Mouse (Mus musculus): ENCODE measurements around the gene Mob4. TPM values are rescaled to one million over a fixed set of nuclear protein-coding genes. Genes with fewer than 3 reads are reported as not detected.
A peak's percentile ranks its signal among the peaks of the same experiment; 100 is the strongest.

The Mob4 gene
- polyA plus RNA-seq, 1 experiment from 2014 or later, result 126 TPM

DNA sequence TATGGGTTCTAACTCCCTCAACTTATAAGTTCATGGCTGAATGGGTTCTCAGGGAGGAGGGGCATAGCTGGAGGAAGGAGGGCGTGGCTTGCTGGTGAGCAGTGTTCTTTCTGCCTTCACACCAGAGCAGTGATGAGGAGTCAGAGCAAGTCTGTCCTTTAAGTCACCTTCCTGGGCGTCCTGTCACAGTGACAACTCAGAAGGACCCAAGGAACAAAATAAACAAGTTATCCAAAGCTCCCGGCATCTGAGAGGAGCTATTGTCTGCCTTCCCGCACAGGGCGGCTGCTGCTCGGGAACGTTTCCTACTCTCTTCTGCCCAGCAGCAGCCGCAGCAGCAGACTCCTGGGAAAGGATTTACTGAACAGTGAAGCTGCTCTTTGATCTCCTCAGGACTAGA is 61.0 kb downstream of the Mob4 start:
- no peak for ATAC-seq (ENCODE audit: insufficient number of reproducible peaks, low FRiP score, low TSS enrichment, low read depth)
- Histone ChIP-seq H3K9me3 (replicated peaks) (no peaks in the 10 kb centered on the region), H3K9ac (no peak overlapping the region), H3K36me3 (0 out of 2 replicates have a peak, but pooled peaks cover 6% of the 10 kb centered on the region), H3K27ac (replicated peaks) (peak overlapping the region; percentile 40), H3K27me3 (no peaks in the 10 kb centered on the region), H3K4me3 (replicated peaks) (peak overlapping the region; percentile 26; the same call in 1 of the 2 replicates), H3K4me1 (peaks cover 27% of the 10 kb centered on the region; the same call in 1 of the 2 replicates), H3K4me2 (replicated peaks) (peak overlapping the region; percentile 42)
- WGBS, result 15% methylated on average over 8 of the region's 8 CpGs

DNA sequence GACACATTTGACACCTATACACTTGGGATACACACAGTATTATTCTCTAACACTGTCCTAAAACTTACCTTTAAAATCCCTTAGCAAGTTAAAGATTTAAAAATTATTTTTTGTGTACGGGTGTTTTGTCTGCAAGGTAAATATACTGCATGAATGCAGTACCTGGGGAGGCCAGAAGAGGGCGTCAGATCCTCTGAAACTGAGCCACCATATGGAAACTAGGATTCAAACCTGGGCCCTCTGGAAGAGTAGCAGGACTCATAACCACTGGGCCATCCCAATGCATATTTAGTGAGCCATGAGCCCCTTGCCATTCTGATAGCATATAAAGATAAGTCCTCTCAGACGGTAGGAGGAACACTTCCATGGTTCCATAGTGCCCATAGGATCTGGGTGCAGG is 61.8 kb downstream of the Mob4 start:
- Histone ChIP-seq H3K4me2 (replicated peaks) (no peak overlapping the region), H3K4me1 (peaks cover 27% of the 10 kb centered on the region; the same call in 1 of the 2 replicates), H3K9me3 (replicated peaks) (no peaks in the 10 kb centered on the region), H3K4me3 (replicated peaks) (no peak overlapping the region), H3K9ac (no peak overlapping the region), H3K27me3 (no peaks in the 10 kb centered on the region), H3K27ac (replicated peaks) (peak overlapping the region; percentile 66), H3K36me3 (0 out of 2 replicates have a peak, but pooled peaks cover 6% of the 10 kb centered on the region)
- ATAC-seq (ENCODE audit: insufficient number of reproducible peaks, low FRiP score, low TSS enrichment, low read depth), result no peak
- 41% methylated on average over 3 of the region's 3 CpGs for WGBS

DNA sequence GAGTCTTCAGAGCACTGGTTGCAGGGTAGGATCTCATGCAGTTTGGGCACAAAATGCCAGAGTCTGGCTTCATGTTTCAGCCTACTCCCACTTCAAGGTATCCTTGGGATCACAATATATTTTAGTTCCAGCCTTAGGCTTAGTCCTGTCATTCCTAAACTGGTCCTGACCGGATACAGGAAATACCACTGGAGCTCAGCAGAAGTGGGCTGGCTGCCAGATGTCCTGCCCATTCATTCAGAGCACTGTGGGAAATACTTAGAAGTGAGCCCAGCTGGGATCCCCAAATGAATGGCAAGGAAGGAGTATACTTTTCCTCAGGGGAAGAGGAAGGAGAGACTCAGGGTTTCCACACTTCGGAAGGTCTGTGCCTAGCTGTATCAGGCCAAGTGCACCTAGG is 62.3 kb downstream of the Mob4 start:
- Histone ChIP-seq H3K36me3 (0 out of 2 replicates have a peak, but pooled peaks cover 6% of the 10 kb centered on the region), H3K4me2 (replicated peaks) (no peak overlapping the region), H3K4me3 (replicated peaks) (no peak overlapping the region), H3K4me1 (peaks cover 27% of the 10 kb centered on the region; the same call in 1 of the 2 replicates), H3K27ac (replicated peaks) (peak overlapping the region; percentile 66), H3K9ac (no peak overlapping the region), H3K27me3 (no peaks in the 10 kb centered on the region), H3K9me3 (replicated peaks) (no peaks in the 10 kb centered on the region)
- peak; percentile 68 for ATAC-seq (ENCODE audit: insufficient number of reproducible peaks, low FRiP score, low TSS enrichment, low read depth)
- 21% methylated on average over 2 of the region's 2 CpGs for WGBS

DNA sequence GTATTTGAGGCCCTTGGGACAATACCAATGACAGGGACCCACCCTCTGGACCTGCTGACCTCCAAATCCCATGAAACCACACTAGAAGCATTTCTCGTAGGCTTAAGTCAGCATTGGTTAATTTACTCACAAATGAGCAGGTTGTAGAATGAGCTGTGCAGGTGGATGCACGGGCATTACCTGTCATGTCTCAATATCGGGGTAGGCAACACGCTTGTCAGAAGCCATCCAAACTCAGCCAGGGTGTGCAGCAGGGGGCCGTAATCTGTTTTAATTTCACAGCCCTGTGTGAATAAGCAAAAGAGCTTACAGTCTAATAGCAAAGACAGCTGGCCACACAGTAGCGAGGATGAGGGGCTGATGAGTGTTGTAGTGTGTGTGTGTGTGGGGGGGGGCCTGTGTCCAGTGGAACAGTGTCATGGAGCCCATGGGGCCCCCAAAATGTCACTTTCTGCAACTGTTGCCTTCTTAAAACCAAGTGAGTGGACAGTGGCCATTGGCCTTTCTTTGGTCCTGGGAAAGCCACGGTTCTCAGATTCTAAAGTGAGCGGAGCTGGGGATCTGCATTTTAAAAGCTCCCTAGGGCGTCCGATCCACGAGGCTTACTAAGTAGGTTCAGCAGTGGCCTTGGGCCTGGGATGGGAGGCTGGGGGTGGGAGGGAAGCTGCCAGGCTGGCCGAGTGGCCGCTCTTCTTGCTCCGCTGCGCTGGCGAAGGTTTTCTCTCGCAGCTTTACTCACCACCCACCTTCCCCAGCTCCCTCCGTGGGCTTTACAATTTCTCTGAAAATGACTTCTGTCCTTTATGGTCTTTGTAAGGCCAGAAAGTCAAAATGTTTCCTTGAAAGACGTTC is 63.3 kb downstream of the Mob4 start:
- WGBS, result 59% methylated on average over 19 of the region's 19 CpGs
- Histone ChIP-seq H3K27ac (replicated peaks) (no peak overlapping the region), H3K4me1 (peaks cover 33% of the 10 kb centered on the region), H3K9ac (no peak overlapping the region), H3K36me3 (0 out of 2 replicates have a peak, but pooled peaks cover 6% of the 10 kb centered on the region), H3K9me3 (replicated peaks) (no peaks in the 10 kb centered on the region), H3K27me3 (no peaks in the 10 kb centered on the region), H3K4me2 (replicated peaks) (no peak overlapping the region), H3K4me3 (replicated peaks) (no peak overlapping the region)
- no peak for ATAC-seq (ENCODE audit: insufficient number of reproducible peaks, low FRiP score, low TSS enrichment, low read depth)

DNA sequence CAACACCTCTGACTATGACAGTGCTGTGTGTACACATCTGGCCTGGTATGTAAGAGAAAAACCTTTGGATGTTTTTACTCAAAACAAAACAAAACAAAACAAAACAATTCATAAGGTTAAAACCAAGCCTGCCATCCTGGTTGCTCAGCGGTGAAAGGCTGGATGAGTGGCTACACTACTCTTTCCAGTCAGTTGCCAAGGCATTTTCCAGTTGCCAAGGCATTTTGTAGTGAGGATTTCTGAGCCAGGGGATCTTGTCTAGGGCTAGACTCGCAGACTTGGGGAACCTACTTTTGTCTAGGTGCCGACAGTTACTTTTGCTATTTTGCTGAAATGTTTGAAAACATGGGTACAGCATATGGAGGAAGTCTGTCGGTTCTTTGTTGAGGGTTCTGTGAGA is 64.0 kb downstream of the Mob4 start:
- Histone ChIP-seq H3K4me1 (peaks cover 33% of the 10 kb centered on the region), H3K9ac (no peak overlapping the region), H3K27me3 (no peaks in the 10 kb centered on the region), H3K4me3 (replicated peaks) (no peak overlapping the region), H3K36me3 (0 out of 2 replicates have a peak, but pooled peaks cover 5% of the 10 kb centered on the region), H3K9me3 (replicated peaks) (no peaks in the 10 kb centered on the region), H3K27ac (replicated peaks) (no peak overlapping the region), H3K4me2 (replicated peaks) (no peak overlapping the region)
- 54% methylated on average over 4 of the region's 4 CpGs for WGBS
- ATAC-seq (ENCODE audit: insufficient number of reproducible peaks, low FRiP score, low TSS enrichment, low read depth), result no peak

DNA sequence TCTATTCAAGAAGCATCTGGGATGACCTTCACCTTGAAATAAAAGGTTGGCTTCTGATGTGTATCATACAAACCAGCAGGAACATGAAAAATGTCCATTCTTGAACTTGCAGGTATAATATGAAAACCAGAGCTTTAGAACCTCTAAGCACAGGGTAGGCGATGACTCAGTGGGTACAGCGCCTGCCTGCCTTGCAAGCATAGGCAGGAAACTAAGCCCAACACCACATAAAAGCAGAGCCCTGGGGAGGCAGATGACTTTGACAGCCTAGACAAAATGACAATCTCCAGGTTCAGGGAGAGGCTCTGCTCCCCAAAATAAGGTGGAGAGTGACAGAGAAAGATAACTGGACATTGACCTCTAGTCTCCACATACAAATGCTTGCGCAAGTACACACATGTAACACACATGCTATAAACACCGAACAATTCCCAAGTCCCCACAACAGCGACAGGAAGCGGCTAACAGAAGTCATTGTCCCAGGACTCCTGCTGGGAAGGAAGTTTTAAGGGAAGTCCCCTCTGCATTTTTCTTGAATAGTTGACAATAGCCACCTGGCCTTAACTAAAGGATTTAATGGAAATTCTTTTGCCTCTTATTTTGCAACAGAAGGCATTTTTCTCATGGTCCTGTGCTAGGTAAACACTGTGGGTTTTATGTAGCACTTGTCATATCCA is 65.4 kb downstream of the Mob4 start:
- WGBS, result 41% methylated on average over 6 of the region's 6 CpGs
- H3K9ac ChIP-seq, result no peak overlapping the region
- peaks cover 7% of the 10 kb centered on the region; the same call in 1 of the 2 replicates for H3K36me3 ChIP-seq
- peaks cover 34% of the 10 kb centered on the region for H3K4me1 ChIP-seq
- H3K4me2 ChIP-seq (replicated peaks), result no peak overlapping the region
- no peaks in the 10 kb centered on the region for H3K9me3 ChIP-seq (replicated peaks)
- no peak overlapping the region for H3K4me3 ChIP-seq (replicated peaks)
- H3K27me3 ChIP-seq, result no peaks in the 10 kb centered on the region
- no peak for ATAC-seq (ENCODE audit: insufficient number of reproducible peaks, low FRiP score, low TSS enrichment, low read depth)
- H3K27ac ChIP-seq (replicated peaks), result peak overlapping the region; percentile 9; the same call in 1 of the 2 replicates

DNA sequence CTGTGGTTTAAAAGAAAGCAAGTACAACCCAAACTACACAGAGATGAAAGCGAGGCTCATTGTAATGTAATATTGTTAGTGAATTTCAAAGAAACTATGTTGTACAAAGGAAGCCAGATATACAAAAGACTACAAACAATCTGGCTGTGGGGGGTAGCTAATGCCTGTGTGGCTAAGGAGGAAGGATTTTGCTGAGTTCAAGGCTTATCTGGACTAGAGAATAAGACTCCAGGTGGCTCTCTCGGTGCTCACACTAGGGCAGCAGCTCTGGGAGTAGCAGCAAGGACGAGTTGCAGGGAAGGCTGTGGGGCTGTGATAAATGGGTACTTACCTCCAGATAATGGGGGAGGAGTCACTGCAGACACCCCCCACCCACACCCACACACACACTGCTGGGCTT is 67.7 kb downstream of the Mob4 start:
- Histone ChIP-seq H3K9me3 (replicated peaks) (no peaks in the 10 kb centered on the region), H3K4me1 (peaks cover 29% of the 10 kb centered on the region), H3K27ac (replicated peaks) (no peak overlapping the region), H3K36me3 (peaks cover 11% of the 10 kb centered on the region), H3K9ac (no peak overlapping the region), H3K27me3 (no peaks in the 10 kb centered on the region), H3K4me2 (replicated peaks) (no peak overlapping the region), H3K4me3 (replicated peaks) (no peak overlapping the region)
- 35% methylated on average over 3 of the region's 3 CpGs for WGBS
- ATAC-seq (ENCODE audit: insufficient number of reproducible peaks, low FRiP score, low TSS enrichment, low read depth), result no peak

DNA sequence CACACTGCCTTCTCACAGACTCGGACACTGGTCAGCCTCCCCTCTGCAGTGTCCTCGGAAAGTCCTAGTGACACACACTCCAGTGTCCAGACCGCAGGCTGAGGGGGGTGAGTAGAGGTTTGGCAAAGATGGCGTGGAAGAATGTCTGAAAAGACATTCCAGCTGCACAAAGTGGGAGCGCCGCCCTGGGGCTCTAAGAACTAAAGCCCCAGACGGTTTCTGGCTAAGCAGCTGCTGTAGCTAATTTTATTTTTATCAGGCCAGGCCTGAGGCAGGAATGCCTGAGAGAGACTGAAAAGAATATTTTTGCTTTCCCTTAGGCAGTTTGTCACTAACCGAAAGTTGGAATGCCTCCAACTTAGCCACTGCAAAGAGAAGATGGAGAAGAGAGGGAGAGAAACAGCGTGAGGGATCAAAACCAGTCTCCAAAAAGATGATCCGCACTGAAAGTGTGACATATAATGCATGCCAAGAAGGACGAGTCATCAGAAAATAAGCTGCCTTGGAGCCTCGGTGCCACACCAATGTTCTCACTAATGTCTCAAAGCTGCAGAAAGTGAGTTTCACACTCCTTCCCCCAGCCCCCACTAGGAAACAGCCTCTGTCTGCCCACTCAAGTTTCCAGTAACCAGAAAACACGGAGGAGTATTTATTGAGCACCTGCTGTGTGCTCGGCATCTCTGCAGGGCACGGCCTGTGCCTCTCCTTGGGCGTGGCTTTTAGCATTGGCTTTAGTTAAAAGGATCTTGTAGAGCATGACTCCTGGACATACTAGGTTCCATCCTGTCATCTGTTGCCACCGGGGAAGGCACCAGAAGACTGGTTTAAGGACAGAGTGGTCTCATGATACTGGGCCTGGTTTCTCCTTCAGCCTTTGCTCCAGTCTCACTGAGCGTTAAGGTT is 71.1 kb downstream of the Mob4 start:
- ATAC-seq (ENCODE audit: insufficient number of reproducible peaks, low FRiP score, low TSS enrichment, low read depth), result peak; percentile 77
- H3K4me1 ChIP-seq, result peaks cover 21% of the 10 kb centered on the region
- no peak overlapping the region for H3K4me3 ChIP-seq (replicated peaks)
- no peak overlapping the region; the same call in 1 of the 2 replicates for H3K9ac ChIP-seq
- no peaks in the 10 kb centered on the region for H3K27me3 ChIP-seq
- 29% methylated on average over 18 of the region's 18 CpGs for WGBS
- peaks cover 12% of the 10 kb centered on the region for H3K36me3 ChIP-seq
- H3K9me3 ChIP-seq (replicated peaks), result no peaks in the 10 kb centered on the region
- peak overlapping the region; percentile 82 for H3K27ac ChIP-seq (replicated peaks)
- H3K4me2 ChIP-seq (replicated peaks), result peak overlapping the region; percentile 17

Other genes starting within 250 kb of the Mob4 start
- 22.9 and 23.1 TPM in 2 replicates for gene Ankrd44, start 204.8 kb upstream of the Mob4 start, polyA plus RNA-seq (2015; fragmentation: Nextera tagmentation; extraction: Ambion mirVana)
- 270 and 288 TPM in 2 replicates for gene Sf3b1, start 103.8 kb upstream of the Mob4 start, polyA plus RNA-seq (2015; fragmentation: Nextera tagmentation; extraction: Ambion mirVana)
- 18.4 and 18.9 TPM in 2 replicates for gene Coq10b, start 78.5 kb upstream of the Mob4 start, polyA plus RNA-seq (2015; fragmentation: Nextera tagmentation; extraction: Ambion mirVana)
- 292 and 314 TPM in 2 replicates for gene Hspe1, start 43.1 kb upstream of the Mob4 start, polyA plus RNA-seq (2015; fragmentation: Nextera tagmentation; extraction: Ambion mirVana)
- 298 and 303 TPM in 2 replicates for gene Hspd1, start 43.0 kb upstream of the Mob4 start, polyA plus RNA-seq (2015; fragmentation: Nextera tagmentation; extraction: Ambion mirVana)
- gene Rftn2, start 95.6 kb downstream of the Mob4 start, polyA plus RNA-seq (2015; fragmentation: Nextera tagmentation; extraction: Ambion mirVana), result 23.1 and 23.3 TPM in 2 replicates
- 2.4 and 2.5 TPM in 2 replicates for gene Mars2, start 105.9 kb downstream of the Mob4 start, polyA plus RNA-seq (2015; fragmentation: Nextera tagmentation; extraction: Ambion mirVana)
- 0.07 and 0.32 TPM in 2 replicates for gene Boll, start 232.2 kb downstream of the Mob4 start, polyA plus RNA-seq (2015; fragmentation: Nextera tagmentation; extraction: Ambion mirVana)